Mouse (Mus musculus) MEL (cell line): ENCODE measurements at regions not wholly inside any gene's neighbourhood (a gene's known extent, or its start where the extent isn't known, plus 50 kb on each side); places are given as distances from the start of the nearest gene placed in this dataset.

Experiments used
- DNase-seq: peaks from one replicate; pipeline ENCODE4 v3.0.0; 2011; ENCODE audit warnings: low read depth, low spot score
- H3K27ac ChIP-seq: 2 replicates; pipeline ENCODE4 v1.5.1; 2012; ENCODE audit warnings: low read depth, mild to moderate bottlenecking, control low read depth, low read length, moderate library complexity; ENCODE audit not compliant: control insufficient read depth
- H3K27me3 ChIP-seq, 2 experiments: fragments of 150-350 bp in 1 of 2; sonication (generic) in 1 of 2; 2 replicates each; pipeline ENCODE4 v1.6.1; 2012; ENCODE audit warnings: low read length in 2 of 2, mild to moderate bottlenecking in 2 of 2, improper control_type of control experiment in 1 of 2, moderate library complexity in 1 of 2; ENCODE audit not compliant: insufficient read depth in 2 of 2, control insufficient read depth in 1 of 2
- H3K36me3 ChIP-seq, 2 experiments: 2 replicates each; pipeline ENCODE4 v1.6.1; 2012 to 2014; ENCODE audit warnings: low read length in 2 of 2, improper control_type of control experiment in 1 of 2, inconsistent platforms in 1 of 2, mild to moderate bottlenecking in 1 of 2; ENCODE audit not compliant: insufficient read depth in 2 of 2, control insufficient read depth in 1 of 2
- H3K4me1 ChIP-seq, 2 experiments: fragments of 150-350 bp in 1 of 2; sonication (generic) in 1 of 2; 2 replicates each; pipeline ENCODE4 v1.6.1; 2012; ENCODE audit warnings: low read length in 2 of 2, improper control_type of control experiment in 1 of 2, mild to moderate bottlenecking in 1 of 2; ENCODE audit not compliant: insufficient read depth in 2 of 2, control insufficient read depth in 1 of 2
- H3K4me3 ChIP-seq, 2 experiments: fragments of 150-350 bp in 1 of 2; sonication (generic) in 1 of 2; 2 replicates each; pipeline ENCODE4 v1.5.1; 2012; ENCODE audit warnings: low read depth in 2 of 2, low read length in 2 of 2, mild to moderate bottlenecking in 2 of 2, moderate library complexity in 2 of 2, control low read depth in 1 of 2, improper control_type of control experiment in 1 of 2; ENCODE audit not compliant: control insufficient read depth in 1 of 2, insufficient read depth in 1 of 2
- H3K79me2 ChIP-seq: 2 replicates; pipeline ENCODE4 v1.6.1; 2012; ENCODE audit warnings: mild to moderate bottlenecking, low read length, moderate library complexity; ENCODE audit not compliant: control insufficient read depth, poor library complexity, insufficient read depth
- H3K9ac ChIP-seq: 2 replicates; pipeline ENCODE4 v1.6.1; 2012; ENCODE audit warnings: low read depth, mild to moderate bottlenecking, control low read depth, low read length, moderate library complexity; ENCODE audit not compliant: control insufficient read depth, poor library complexity, severe bottlenecking
- H3K9me3 ChIP-seq: fragments of 150-350 bp; sonication (generic); replicated peaks from 2 replicates; pipeline ENCODE4 v1.6.1; 2012; ENCODE audit warnings: mild to moderate bottlenecking, low read length, improper control_type of control experiment, moderate library complexity; ENCODE audit not compliant: insufficient read depth
- BHLHE40 ChIP-seq: IDR thresholded peaks from 2 replicates; pipeline ENCODE4 v1.6.1; 2012; ENCODE audit warnings: low read depth, mild to moderate bottlenecking, inconsistent platforms, low read length, improper control_type of control experiment, borderline replicate concordance
- CHD1 ChIP-seq: IDR thresholded peaks from 2 replicates; pipeline ENCODE4 v1.6.1; 2012; ENCODE audit warnings: low read depth, mild to moderate bottlenecking, inconsistent platforms, low read length, improper control_type of control experiment
- CHD2 ChIP-seq: IDR thresholded peaks from 2 replicates; pipeline ENCODE4 v1.6.1; 2011; ENCODE audit warnings: low read length, improper control_type of control experiment
- ELF1 ChIP-seq: IDR thresholded peaks from 2 replicates; pipeline ENCODE4 v1.6.1; 2014; ENCODE audit warnings: low read depth, mild to moderate bottlenecking, inconsistent platforms, low read length, improper control_type of control experiment, moderate library complexity
- EP300 ChIP-seq, 2 experiments: IDR thresholded peaks; 2 replicates each; pipeline ENCODE4 v1.6.1; 2011; ENCODE audit warnings: improper control_type of control experiment in 2 of 2, low read length in 2 of 2, low read depth in 1 of 2, mild to moderate bottlenecking in 1 of 2
- ETS1 ChIP-seq: IDR thresholded peaks from 2 replicates; pipeline ENCODE4 v1.6.1; 2012; ENCODE audit warnings: low read depth, mild to moderate bottlenecking, inconsistent platforms, low read length, improper control_type of control experiment, moderate library complexity
- GATA1 ChIP-seq: IDR thresholded peaks from 2 replicates; pipeline ENCODE4 v1.6.1; 2011; ENCODE audit warnings: low read depth, low read length, improper control_type of control experiment
- JUND ChIP-seq: IDR thresholded peaks from 2 replicates; pipeline ENCODE4 v1.6.1; 2011; ENCODE audit warnings: low read depth, mild to moderate bottlenecking, improper control_type of control experiment, low read length
- KAT2A ChIP-seq: conservative IDR thresholded peaks from 2 replicates; pipeline ENCODE4 v1.6.1; 2012; ENCODE audit warnings: low read depth, low read length, improper control_type of control experiment, inconsistent platforms
- MAFK ChIP-seq: IDR thresholded peaks from 2 replicates; pipeline ENCODE4 v1.6.1; 2011; ENCODE audit warnings: low read depth, mild to moderate bottlenecking, low read length, improper control_type of control experiment, borderline replicate concordance
- MAX ChIP-seq: IDR thresholded peaks from 2 replicates; pipeline ENCODE4 v1.6.1; 2011; ENCODE audit warnings: low read length, improper control_type of control experiment
- MXI1 ChIP-seq: IDR thresholded peaks from 2 replicates; pipeline ENCODE4 v1.6.1; 2011; ENCODE audit warnings: mild to moderate bottlenecking, low read depth, low read length, improper control_type of control experiment
- MYC ChIP-seq: IDR thresholded peaks from 2 replicates; pipeline ENCODE4 v1.6.1; 2011; ENCODE audit warnings: low read depth, mild to moderate bottlenecking, low read length, improper control_type of control experiment, moderate library complexity
- RAD21 ChIP-seq: IDR thresholded peaks from 2 replicates; pipeline ENCODE4 v1.6.1; 2011; ENCODE audit warnings: mild to moderate bottlenecking, low read depth, low read length, improper control_type of control experiment
- SMC3 ChIP-seq: IDR thresholded peaks from 2 replicates; pipeline ENCODE4 v1.6.1; 2011; ENCODE audit warnings: low read depth, low read length, improper control_type of control experiment
- TAL1 ChIP-seq: IDR thresholded peaks from 2 replicates; pipeline ENCODE4 v1.6.1; 2012; ENCODE audit warnings: mild to moderate bottlenecking, inconsistent platforms, low read length, moderate library complexity, mixed read lengths
- TBP ChIP-seq: IDR thresholded peaks from 2 replicates; pipeline ENCODE4 v1.8.0; 2011; ENCODE audit warnings: low read depth, low read length, improper control_type of control experiment
- TCF12 ChIP-seq: IDR thresholded peaks from 2 replicates; pipeline ENCODE4 v1.6.1; 2014; ENCODE audit warnings: low read depth, mild to moderate bottlenecking, inconsistent platforms, low read length, improper control_type of control experiment, moderate library complexity
- UBTF ChIP-seq: IDR thresholded peaks from 2 replicates; pipeline ENCODE4 v1.6.1; 2012; ENCODE audit warnings: low read depth, mild to moderate bottlenecking, inconsistent platforms, low read length, improper control_type of control experiment, moderate library complexity, borderline replicate concordance; ENCODE audit not compliant: insufficient read depth
- ZKSCAN1 ChIP-seq: IDR thresholded peaks from 2 replicates; pipeline ENCODE4 v1.6.1; 2012; ENCODE audit warnings: low read depth, mild to moderate bottlenecking, inconsistent platforms, low read length, improper control_type of control experiment, moderate library complexity
- ZMIZ1 ChIP-seq: IDR thresholded peaks from 2 replicates; pipeline ENCODE4 v1.6.1; 2012; ENCODE audit warnings: low read depth, mild to moderate bottlenecking, inconsistent platforms, low read length, improper control_type of control experiment, moderate library complexity
- ZNF384 ChIP-seq: IDR thresholded peaks from 2 replicates; pipeline ENCODE4 v1.6.1; 2012; ENCODE audit warnings: low read depth, mild to moderate bottlenecking, inconsistent platforms, low read length, improper control_type of control experiment

GRCm38 (mm10) chrX:133387791-133388190 is 301.0 kb downstream of the Pcdh19 start:
- H3K9me3 ChIP-seq: no peaks in the 10 kb centered on the region
- H3K27ac ChIP-seq: no peak overlapping the region
- no peak for DNase-seq
- no peaks in the 10 kb centered on the region for H3K4me1 ChIP-seq
- H3K79me2 ChIP-seq: no peaks in the 10 kb centered on the region
- TF ChIP-seq TBP (no peak), MAFK (no peak)
- TF ChIP-seq, all 39 proteins: peak for 0
- Histone ChIP-seq H3K9ac (no peak overlapping the region), H3K36me3 (no peaks in the 10 kb centered on the region), H3K4me3 (no peak overlapping the region), H3K27me3 (no peaks in the 10 kb centered on the region)

DNA sequence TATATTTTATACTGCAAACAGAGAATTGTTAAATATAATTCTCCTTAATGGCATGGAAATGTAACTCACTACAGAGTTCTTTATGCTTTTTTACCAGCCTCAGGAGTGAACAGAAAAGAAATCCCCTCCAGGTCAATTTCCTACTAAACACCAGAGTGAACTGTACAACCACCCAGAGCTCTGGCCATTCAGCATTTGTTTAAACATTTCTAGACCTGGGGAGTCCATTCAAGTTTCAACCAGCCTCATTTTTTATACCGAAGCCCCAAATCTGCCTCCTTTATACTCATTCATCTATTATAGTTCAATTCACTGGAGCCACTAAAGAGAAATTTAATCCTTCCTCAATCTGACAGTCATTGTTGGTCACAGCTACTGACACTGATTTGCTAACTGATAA is 314.8 kb downstream of the Pcdh19 start:
- Histone ChIP-seq H3K9ac (no peak overlapping the region), H3K9me3 (no peaks in the 10 kb centered on the region), H3K79me2 (no peaks in the 10 kb centered on the region), H3K27me3 (no peaks in the 10 kb centered on the region), H3K36me3 (no peaks in the 10 kb centered on the region), H3K4me1 (no peaks in the 10 kb centered on the region), H3K4me3 (no peak overlapping the region), H3K27ac (no peak overlapping the region)
- TF ChIP-seq UBTF: no peak
- no peak for DNase-seq

DNA sequence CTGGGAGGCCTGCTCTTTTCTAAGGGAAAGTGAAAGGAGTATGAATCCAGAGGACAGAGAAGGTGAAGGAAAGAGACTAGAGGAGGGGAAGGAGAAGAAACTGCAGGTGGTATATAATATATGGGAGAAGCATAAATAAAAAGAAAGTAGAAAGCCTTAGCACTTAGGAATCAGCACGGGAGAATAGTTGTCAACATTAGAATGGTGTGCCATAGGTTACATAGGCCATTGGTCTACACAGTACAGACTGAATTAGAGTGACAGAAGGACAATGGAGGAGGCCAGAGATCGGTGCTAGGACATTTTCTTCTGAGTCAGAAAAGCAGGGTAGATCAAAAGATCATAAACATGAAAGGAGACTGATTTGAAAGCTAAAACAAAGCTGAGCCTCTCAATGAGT is 315.7 kb downstream of the Pcdh19 start:
- no peak overlapping the region for H3K4me3 ChIP-seq
- no peaks in the 10 kb centered on the region for H3K79me2 ChIP-seq
- no peaks in the 10 kb centered on the region for H3K4me1 ChIP-seq
- no peak for DNase-seq
- no peak overlapping the region for H3K9ac ChIP-seq
- no peak overlapping the region for H3K27ac ChIP-seq
- no peaks in the 10 kb centered on the region for H3K36me3 ChIP-seq
- TF ChIP-seq MAX (no peak), SMC3 (no peak)
- H3K9me3 ChIP-seq: no peaks in the 10 kb centered on the region
- H3K27me3 ChIP-seq: no peaks in the 10 kb centered on the region

GRCm38 (mm10) chrX:133372411-133372810 is 316.4 kb downstream of the Pcdh19 start:
- no peak overlapping the region for H3K27ac ChIP-seq
- TF ChIP-seq ELF1 (no peak), BHLHE40 (no peak), ETS1 (no peak), TCF12 (no peak), TAL1 (no peak), CHD1 (no peak), TBP (no peak), UBTF (no peak), GATA1 (no peak), MXI1 (no peak), CHD2 (no peak), RAD21 (no peak), ZNF384 (no peak), ZKSCAN1 (no peak), EP300 (IDR thresholded peaks at IDR 0.05; ENCODE audit: low read depth in 1 of 2, low read length in 2 of 2) (no peak), KAT2A (no peak), MYC (no peak), ZMIZ1 (no peak), MAX (no peak), JUND (no peak)
- no peak overlapping the region for H3K4me3 ChIP-seq
- no peak for DNase-seq
- H3K9ac ChIP-seq: no peak overlapping the region
- H3K27me3 ChIP-seq: no peaks in the 10 kb centered on the region
- no peaks in the 10 kb centered on the region for H3K9me3 ChIP-seq
- no peaks in the 10 kb centered on the region for H3K79me2 ChIP-seq
- H3K36me3 ChIP-seq: no peaks in the 10 kb centered on the region
- no peaks in the 10 kb centered on the region for H3K4me1 ChIP-seq
